Mouse (Mus musculus): ENCODE results near the gene Nipal4. TPM values are rescaled to one million over a fixed set of nuclear protein-coding genes. Genes with fewer than 3 reads are reported as not detected.

Nipal4 gene
- polyA plus RNA-seq (2015; fragmentation: Nextera tagmentation; extraction: Ambion mirVana) = 0.38 and 0.40 TPM in 2 replicates

DNA sequence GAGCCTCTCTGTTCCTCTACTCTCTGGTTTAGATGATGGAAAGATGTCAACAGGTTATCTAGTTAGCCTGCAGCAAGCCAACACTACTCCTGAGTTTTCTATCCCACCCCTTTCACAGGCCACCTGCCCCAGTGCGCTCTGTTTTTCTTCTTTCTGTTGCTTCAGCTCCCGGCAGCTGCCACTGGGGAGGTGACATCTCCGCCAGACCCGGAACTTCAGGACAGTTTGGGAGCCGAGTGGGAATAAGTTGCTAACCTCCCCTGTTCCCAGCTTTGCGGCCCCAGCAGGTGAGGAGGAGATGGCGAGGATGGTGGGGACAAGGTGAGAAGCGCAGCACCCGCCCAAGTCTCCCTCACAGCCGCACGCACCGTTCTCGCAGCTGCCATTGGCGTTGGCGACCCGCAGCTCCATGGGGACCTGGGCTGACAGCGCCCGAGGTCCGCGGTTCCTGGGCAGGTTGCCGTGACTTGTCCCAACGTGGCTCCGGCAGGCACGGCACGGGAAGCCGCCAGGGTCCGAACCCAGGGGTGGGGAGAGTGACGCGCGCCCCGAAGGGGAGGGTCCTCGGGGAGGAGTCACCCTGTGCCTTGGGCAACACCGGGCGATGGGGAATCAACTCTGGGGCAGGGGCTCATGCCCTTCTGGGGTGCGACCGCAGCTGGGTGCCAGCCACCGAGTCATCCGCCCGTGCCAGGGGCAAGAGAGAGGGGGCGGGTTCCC lies at the start of gene Nipal4:
Gene Nipal4, minus strand, starts transcription at position 643 of the 720 bp plus-strand sequence.
- WGBS = 2% methylated on average over 36 of the region's 40 CpGs
- peak within 1 kb of the TSS; percentile 49 for H3K4me3 ChIP-seq
- no peaks in the 10 kb centered on the region for H3K9me3 ChIP-seq (replicated peaks)
- peak; percentile 63 for ATAC-seq
- H3K4me2 ChIP-seq = peak within 1 kb of the TSS; percentile 94
- no peak within 1 kb of the TSS for H3K27ac ChIP-seq
- no peaks in the 10 kb centered on the region for H3K36me3 ChIP-seq (ENCODE audit: poor library complexity, severe bottlenecking)
- H3K4me1 ChIP-seq = peaks cover 16% of the 10 kb centered on the region
- peak within 1 kb of the TSS; percentile 60 for H3K9ac ChIP-seq
- peaks cover 19% of the 10 kb centered on the region for H3K27me3 ChIP-seq

DNA sequence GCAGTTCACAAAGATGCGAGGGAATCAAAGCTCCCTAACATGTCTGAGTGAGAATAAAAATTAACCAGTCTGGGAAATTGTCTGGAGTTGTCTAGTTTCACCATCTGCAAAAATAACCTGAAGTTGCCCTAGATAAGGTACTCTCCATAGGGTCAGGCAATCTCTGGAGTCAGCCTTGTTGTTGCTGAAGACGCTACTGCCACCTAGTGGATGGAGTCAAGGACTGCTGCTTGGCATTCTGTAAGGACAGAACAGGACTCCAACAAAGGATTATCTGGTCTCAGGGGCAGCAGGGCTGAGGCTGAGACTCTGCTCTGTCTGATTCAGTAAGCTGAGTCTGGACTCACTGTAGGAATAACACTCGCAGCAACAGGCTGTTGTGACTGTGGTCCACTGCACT lies 49.0 kb upstream of the Nipal4 start:
- H3K4me3 ChIP-seq = no peak overlapping the region
- H3K4me1 ChIP-seq = peaks cover 13% of the 10 kb centered on the region; the same call in 1 of the 2 replicates
- peak overlapping the region; percentile 14; the same call in 1 of the 2 replicates for H3K27ac ChIP-seq
- WGBS = 26% methylated on average over 3 of the region's 3 CpGs
- H3K9me3 ChIP-seq (replicated peaks) = no peaks in the 10 kb centered on the region
- H3K4me2 ChIP-seq = no peak overlapping the region
- ATAC-seq = peak; percentile 82
- H3K27me3 ChIP-seq = no peaks in the 10 kb centered on the region
- no peak overlapping the region for H3K9ac ChIP-seq
- H3K36me3 ChIP-seq (ENCODE audit: poor library complexity, severe bottlenecking) = peaks cover 25% of the 10 kb centered on the region

DNA sequence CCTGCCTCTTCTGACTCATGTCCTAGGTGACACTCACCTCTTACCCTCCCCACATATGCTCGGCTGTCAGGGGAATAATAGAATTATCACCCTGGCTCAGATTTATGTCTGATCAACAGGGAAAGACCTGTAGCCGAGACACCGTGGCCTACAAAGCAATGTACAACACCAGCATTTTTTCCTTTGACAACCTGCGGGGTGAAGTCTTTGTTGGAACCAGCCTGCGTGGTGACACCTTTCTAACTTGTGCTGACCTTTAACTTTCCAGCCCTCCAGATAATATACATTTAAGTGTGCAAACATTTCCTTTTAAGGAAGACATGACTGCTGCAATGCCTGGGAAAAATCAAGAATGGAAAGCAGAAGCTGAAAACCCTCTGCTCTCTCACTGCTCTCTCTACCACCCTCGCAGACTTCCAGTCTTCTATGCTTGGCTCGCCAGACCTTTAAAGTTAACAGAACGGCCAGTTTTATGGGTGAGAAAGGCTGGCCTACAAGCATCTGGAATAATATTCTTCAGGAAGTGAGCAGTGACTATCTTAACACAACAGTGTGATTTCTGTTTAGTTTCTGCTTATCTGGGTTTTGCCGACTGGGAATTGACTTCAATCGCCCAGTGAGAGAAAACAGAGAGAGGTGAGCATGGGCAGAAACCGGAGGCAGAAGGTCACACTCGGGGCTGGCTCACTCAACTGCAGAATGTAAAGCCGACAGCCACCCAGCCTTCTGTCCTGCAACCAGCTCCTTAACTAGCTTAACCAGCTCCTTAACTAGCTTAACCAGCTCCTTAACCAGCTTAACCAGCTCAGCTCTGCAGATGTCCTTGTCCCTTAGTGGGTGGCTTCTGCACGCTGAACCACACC lies 48.3 kb upstream of the Nipal4 start:
- peaks cover 8% of the 10 kb centered on the region; the same call in 1 of the 2 replicates for H3K4me1 ChIP-seq
- H3K27me3 ChIP-seq = no peaks in the 10 kb centered on the region
- 87% methylated on average over 14 of the region's 14 CpGs for WGBS
- peaks cover 26% of the 10 kb centered on the region for H3K36me3 ChIP-seq (ENCODE audit: poor library complexity, severe bottlenecking)
- H3K9me3 ChIP-seq (replicated peaks) = no peaks in the 10 kb centered on the region
- no peak overlapping the region for H3K9ac ChIP-seq
- no peak for ATAC-seq
- H3K4me3 ChIP-seq = no peak overlapping the region
- no peak overlapping the region for H3K27ac ChIP-seq
- H3K4me2 ChIP-seq = no peak overlapping the region

DNA sequence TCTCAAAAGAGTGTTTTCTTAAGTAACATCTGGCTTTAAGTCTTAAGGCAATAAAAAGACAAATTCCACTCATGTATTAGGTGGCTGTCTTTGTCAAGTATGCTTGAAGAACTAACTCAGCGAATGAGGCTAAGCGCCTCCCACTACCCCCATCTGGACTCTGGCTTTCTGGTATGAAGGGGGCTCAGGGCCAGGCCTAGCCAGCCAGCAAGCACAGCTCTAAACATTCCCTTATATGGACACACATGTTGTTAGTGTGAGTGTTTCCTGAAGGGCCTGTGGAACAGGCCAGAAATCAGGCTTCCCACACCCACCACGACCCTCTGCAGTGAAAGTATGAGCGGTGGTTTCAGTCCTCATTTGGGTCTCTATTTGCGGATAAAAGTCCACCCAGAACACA lies 47.5 kb upstream of the Nipal4 start:
- ATAC-seq = no peak
- Histone ChIP-seq H3K27me3 (no peaks in the 10 kb centered on the region), H3K36me3 (ENCODE audit: poor library complexity, severe bottlenecking) (peaks cover 24% of the 10 kb centered on the region), H3K4me1 (peaks cover 6% of the 10 kb centered on the region; the same call in 1 of the 2 replicates), H3K9me3 (replicated peaks) (no peaks in the 10 kb centered on the region), H3K4me2 (no peak overlapping the region), H3K4me3 (no peak overlapping the region), H3K9ac (no peak overlapping the region), H3K27ac (no peak overlapping the region)
- WGBS = 84% methylated on average over 5 of the region's 5 CpGs

DNA sequence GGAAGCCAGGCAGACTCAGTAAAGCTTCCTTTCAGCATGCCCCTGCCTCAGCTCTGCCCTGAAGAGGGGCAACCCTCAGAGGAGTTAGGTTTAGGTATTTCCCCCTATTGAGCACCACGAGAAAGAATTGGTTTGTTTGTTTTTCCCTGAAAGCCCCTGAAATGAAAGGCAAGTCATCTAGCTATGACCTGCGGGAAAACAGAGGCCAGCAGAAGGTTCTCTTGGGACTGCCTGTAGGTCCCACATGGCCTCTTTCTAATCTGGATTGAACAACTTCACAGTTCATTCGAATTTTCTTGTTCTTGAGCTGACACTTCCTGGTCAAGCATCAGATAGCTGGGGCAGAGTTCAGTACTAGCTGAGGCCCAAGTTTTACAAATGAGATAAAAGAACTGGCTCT lies 45.5 kb upstream of the Nipal4 start:
- H3K4me1 ChIP-seq = no peaks in the 10 kb centered on the region
- H3K9me3 ChIP-seq (replicated peaks) = no peaks in the 10 kb centered on the region
- H3K4me3 ChIP-seq = no peak overlapping the region
- H3K36me3 ChIP-seq (ENCODE audit: poor library complexity, severe bottlenecking) = peaks cover 33% of the 10 kb centered on the region
- H3K9ac ChIP-seq = no peak overlapping the region
- no peaks in the 10 kb centered on the region for H3K27me3 ChIP-seq
- WGBS = 44% methylated on average over 3 of the region's 3 CpGs
- no peak for ATAC-seq
- no peak overlapping the region for H3K27ac ChIP-seq
- no peak overlapping the region for H3K4me2 ChIP-seq

DNA sequence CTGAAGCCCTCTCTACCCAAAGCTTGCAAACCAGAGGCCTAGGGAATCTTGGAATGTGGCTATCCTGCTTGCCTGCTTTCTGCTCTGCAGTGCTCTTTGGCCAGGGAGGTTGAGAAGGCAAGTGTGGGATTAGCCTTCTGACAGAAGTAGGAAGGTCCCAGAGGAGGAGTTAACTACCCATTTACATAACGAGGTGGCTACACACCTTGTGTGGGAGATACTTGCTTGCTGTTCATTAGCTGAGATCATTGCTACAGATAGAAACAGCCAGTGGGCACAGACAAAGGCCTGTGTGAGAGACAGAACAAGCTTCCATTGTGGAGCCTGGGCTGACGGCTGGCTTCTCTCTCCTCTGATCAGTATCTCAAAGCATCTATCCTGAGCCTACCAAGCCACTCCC lies 43.6 kb upstream of the Nipal4 start:
- Histone ChIP-seq H3K4me3 (no peak overlapping the region), H3K27ac (no peak overlapping the region), H3K27me3 (no peaks in the 10 kb centered on the region), H3K36me3 (ENCODE audit: poor library complexity, severe bottlenecking) (peaks cover 49% of the 10 kb centered on the region), H3K4me2 (no peak overlapping the region), H3K4me1 (no peaks in the 10 kb centered on the region), H3K9ac (no peak overlapping the region), H3K9me3 (replicated peaks) (no peaks in the 10 kb centered on the region)
- WGBS = 27% methylated on average over 2 of the region's 2 CpGs
- ATAC-seq = no peak

DNA sequence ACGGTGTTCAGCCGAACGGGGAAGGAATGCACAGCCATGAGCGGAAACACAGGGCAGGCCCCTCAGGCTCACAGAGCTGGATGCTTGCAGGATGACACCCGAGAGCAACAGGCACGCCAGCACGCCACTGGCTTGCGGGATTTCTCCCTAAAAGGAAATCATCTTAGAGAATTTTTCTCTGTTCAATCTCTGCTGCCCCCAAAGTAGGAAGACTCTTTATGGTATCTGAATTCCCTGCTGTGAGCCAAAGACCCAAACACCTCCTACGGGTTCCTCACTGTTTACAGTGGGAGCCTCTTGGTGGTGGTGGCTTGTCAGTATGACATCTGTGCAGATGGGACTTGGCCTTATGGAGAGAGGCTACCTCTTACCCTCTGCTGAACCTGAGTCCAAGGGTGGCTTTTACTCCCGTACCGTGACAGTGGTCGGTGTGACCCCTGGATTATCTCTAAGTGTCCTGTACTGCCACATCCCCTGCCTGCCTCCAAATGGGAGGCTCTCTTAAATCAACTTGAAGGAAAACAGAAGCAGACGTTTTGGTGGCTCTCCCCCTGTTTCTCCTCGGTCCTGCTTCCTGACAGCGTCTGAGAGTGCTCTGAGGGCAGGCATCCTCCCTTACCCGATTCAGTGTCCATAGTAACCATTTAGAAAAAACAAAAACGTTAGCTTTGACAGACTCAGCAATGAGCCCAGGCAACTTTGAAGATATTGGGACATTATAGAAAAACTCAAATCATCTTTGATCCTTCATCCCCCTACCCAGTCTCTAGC lies 39.5 kb upstream of the Nipal4 start:
- no peak overlapping the region for H3K9ac ChIP-seq
- no peaks in the 10 kb centered on the region for H3K27me3 ChIP-seq
- H3K4me1 ChIP-seq = no peaks in the 10 kb centered on the region
- WGBS = 79% methylated on average over 17 of the region's 17 CpGs
- no peak for ATAC-seq
- H3K4me2 ChIP-seq = no peak overlapping the region
- peaks cover 74% of the 10 kb centered on the region for H3K36me3 ChIP-seq (ENCODE audit: poor library complexity, severe bottlenecking)
- H3K4me3 ChIP-seq = no peak overlapping the region
- H3K9me3 ChIP-seq (replicated peaks) = no peaks in the 10 kb centered on the region
- H3K27ac ChIP-seq = no peak overlapping the region

DNA sequence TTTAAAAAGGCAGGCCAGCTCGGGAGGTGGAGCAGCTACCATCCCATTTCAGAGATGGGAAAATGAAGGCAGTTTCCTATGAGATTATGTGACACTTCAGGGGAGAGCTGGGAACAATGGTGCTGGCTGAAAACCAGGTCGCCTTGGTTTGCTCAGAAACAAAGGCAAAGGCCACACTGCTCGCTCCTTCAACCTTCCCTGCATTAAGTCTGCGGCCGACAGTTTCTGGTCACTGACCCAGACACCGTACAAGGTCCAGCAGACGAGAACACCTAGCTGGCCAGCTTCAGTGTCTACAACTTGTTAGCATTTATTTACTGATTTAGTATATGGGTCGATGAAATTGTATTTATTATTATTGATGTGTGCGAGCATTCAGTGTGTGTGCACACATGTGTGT lies 38.5 kb upstream of the Nipal4 start:
- H3K4me1 ChIP-seq = no peaks in the 10 kb centered on the region
- no peak overlapping the region for H3K27ac ChIP-seq
- no peak overlapping the region for H3K9ac ChIP-seq
- 86% methylated on average over 9 of the region's 9 CpGs for WGBS
- H3K27me3 ChIP-seq = no peaks in the 10 kb centered on the region
- no peak overlapping the region for H3K4me3 ChIP-seq
- H3K9me3 ChIP-seq (replicated peaks) = no peaks in the 10 kb centered on the region
- peaks cover 82% of the 10 kb centered on the region for H3K36me3 ChIP-seq (ENCODE audit: poor library complexity, severe bottlenecking)
- no peak overlapping the region for H3K4me2 ChIP-seq
- no peak for ATAC-seq

DNA sequence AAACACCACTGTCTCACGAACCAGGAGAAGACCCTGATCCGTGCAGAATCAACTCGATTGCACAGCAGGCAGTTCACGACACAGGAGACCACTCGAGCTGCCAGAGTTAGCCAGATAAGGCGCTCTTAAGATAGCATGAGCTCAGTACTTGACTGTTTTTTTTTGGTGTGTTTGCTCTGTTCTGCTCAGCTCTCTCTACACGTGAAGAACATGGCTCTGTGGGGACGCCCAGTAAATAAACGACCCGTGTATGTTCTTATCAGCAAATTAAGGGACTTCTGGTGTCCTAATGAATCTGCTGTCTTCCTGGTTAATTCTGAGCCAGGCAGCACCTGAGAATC lies 36.2 kb upstream of the Nipal4 start:
- Histone ChIP-seq H3K4me2 (no peak overlapping the region), H3K9ac (no peak overlapping the region), H3K4me1 (no peaks in the 10 kb centered on the region), H3K27me3 (no peaks in the 10 kb centered on the region), H3K9me3 (replicated peaks) (no peaks in the 10 kb centered on the region), H3K27ac (no peak overlapping the region), H3K4me3 (no peak overlapping the region), H3K36me3 (ENCODE audit: poor library complexity, severe bottlenecking) (peaks cover 89% of the 10 kb centered on the region)
- no peak for ATAC-seq
- WGBS = 80% methylated on average over 10 of the region's 10 CpGs

DNA sequence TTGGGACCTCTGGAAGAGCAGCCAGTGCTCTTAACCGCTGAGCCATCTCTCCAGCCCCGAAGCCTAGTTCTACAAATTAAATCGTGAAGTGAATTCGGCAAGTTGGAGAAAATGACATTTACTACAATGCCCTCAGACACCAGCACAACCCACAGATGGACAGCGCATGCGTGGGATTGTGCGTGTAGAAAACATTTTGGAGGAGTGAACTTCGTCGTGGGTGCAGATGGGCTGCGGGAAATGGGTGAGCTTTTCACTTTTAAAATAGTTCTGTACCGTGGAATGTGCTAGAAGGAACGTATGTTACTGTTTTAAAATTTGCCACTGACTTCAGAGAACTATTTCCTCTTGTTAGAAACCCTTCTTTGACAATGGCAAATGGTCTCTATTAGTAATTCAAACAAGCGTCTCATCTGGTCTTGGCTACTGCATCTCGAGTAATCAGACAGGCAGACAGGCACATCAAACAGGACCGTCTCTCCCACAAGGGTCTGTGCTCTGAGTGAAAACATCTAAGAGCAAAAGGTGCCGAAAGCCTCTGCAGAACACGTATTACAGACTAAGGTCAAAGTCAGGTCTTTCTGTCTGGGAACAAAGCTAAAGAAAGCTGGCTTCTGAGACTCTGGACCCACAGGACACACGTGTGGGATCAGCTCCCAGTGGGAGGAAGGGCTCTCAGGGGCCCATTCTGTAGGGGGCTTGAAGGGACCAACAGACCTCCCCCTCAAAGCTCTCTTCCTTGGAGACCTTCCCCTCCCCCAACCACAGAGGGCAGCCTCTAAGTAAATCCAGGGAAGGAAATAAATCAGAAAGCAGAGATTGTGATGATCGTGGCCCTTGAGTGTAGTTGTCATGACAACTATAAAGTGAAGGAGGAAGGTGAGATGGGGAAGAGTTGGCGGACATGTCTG lies 35.6 kb upstream of the Nipal4 start:
- H3K4me3 ChIP-seq = no peak overlapping the region
- no peak overlapping the region for H3K4me2 ChIP-seq
- no peaks in the 10 kb centered on the region for H3K4me1 ChIP-seq
- H3K9me3 ChIP-seq (replicated peaks) = no peaks in the 10 kb centered on the region
- no peak for ATAC-seq
- H3K27ac ChIP-seq = no peak overlapping the region
- H3K9ac ChIP-seq = no peak overlapping the region
- no peaks in the 10 kb centered on the region for H3K27me3 ChIP-seq
- H3K36me3 ChIP-seq (ENCODE audit: poor library complexity, severe bottlenecking) = peaks cover 89% of the 10 kb centered on the region
- WGBS = 81% methylated on average over 20 of the region's 20 CpGs

DNA sequence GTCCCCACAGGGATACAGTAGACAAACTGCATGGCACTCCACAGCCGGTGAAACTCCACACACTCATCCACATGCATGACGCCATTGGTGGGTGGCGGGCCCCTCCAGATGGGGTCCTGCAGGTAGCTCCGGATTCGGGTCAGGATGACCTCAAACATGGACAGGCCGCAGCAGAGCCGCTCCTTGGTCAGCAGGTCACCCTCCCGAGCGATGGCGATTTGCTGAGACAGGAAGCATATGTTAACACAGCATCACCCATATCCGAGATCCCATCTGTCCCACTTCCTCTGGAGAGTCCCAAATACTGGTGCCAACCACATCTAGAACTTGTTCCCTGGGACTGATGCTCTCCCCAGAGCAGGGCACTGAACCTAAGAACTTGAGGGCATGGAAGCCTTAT lies 34.4 kb upstream of the Nipal4 start:
- no peaks in the 10 kb centered on the region for H3K27me3 ChIP-seq
- ATAC-seq = no peak
- H3K36me3 ChIP-seq (ENCODE audit: poor library complexity, severe bottlenecking) = peaks cover 89% of the 10 kb centered on the region
- no peak overlapping the region for H3K9ac ChIP-seq
- H3K4me3 ChIP-seq = no peak overlapping the region
- H3K4me2 ChIP-seq = no peak overlapping the region
- no peaks in the 10 kb centered on the region for H3K9me3 ChIP-seq (replicated peaks)
- no peak overlapping the region for H3K27ac ChIP-seq
- no peaks in the 10 kb centered on the region for H3K4me1 ChIP-seq
- WGBS = 92% methylated on average over 11 of the region's 11 CpGs
